Mouse (Mus musculus) limb, embryonic 14.5 days (tissue): ENCODE data around the gene Gjb5. TPM values are rescaled to one million over a fixed set of nuclear protein-coding genes. Genes with fewer than 3 reads are reported as not detected.
A peak's percentile ranks its signal among the peaks of the same experiment; 100 is the strongest.

Experiments
- ATAC-seq: fragments of 200-750 bp; cut with Nextera tagmentation; 2 replicates; pipeline ENCODE4 v1.8.0; 2017; ENCODE audit warnings: low read depth, moderate number of reproducible peaks, moderate TSS enrichment; ENCODE audit not compliant: low FRiP score
- DNase-seq: peaks from one replicate; pipeline ENCODE4 v3.0.0-alpha.2; 2015; ENCODE audit warnings: low spot score
- H3K27ac ChIP-seq: fragments of 300-500 bp; sonication (generic); replicated peaks from 2 replicates; pipeline ENCODE4 v1.5.1; 2014; ENCODE audit warnings: low read depth, mild to moderate bottlenecking, low read length, moderate library complexity, mixed read lengths
- H3K27me3 ChIP-seq: fragments of 300-500 bp; sonication (generic); 2 replicates; pipeline ENCODE4 v1.6.1; 2014; ENCODE audit warnings: low read length, mixed read lengths; ENCODE audit not compliant: control insufficient read depth, insufficient read depth
- H3K36me3 ChIP-seq: fragments of 300-500 bp; sonication (generic); 2 replicates; pipeline ENCODE4 v1.6.1; 2014; ENCODE audit warnings: mild to moderate bottlenecking, low read length, moderate library complexity, mixed read lengths; ENCODE audit not compliant: control insufficient read depth, insufficient read depth
- H3K4me1 ChIP-seq: fragments of 300-500 bp; sonication (generic); 2 replicates; pipeline ENCODE4 v1.6.1; 2014; ENCODE audit warnings: antibody characterized with exemption, low read length, mixed read lengths; ENCODE audit not compliant: control insufficient read depth, insufficient read depth
- H3K4me2 ChIP-seq: fragments of 300-500 bp; sonication (generic); replicated peaks from 2 replicates; pipeline ENCODE4 v1.6.1; 2014; ENCODE audit warnings: low read depth, mild to moderate bottlenecking, low read length, moderate library complexity; ENCODE audit not compliant: severe bottlenecking
- H3K4me3 ChIP-seq: fragments of 300-500 bp; sonication (generic); replicated peaks from 2 replicates; pipeline ENCODE4 v1.5.1; 2014; ENCODE audit warnings: low read length
- H3K9ac ChIP-seq: fragments of 300-500 bp; sonication (generic); 2 replicates; pipeline ENCODE4 v1.6.1; 2014; ENCODE audit warnings: mild to moderate bottlenecking, low read depth, low read length, moderate library complexity; ENCODE audit not compliant: severe bottlenecking
- H3K9me3 ChIP-seq: fragments of 300-500 bp; sonication (generic); 2 replicates; pipeline ENCODE4 v1.6.1; 2016; ENCODE audit warnings: low read length; ENCODE audit not compliant: control insufficient read depth
- POLR2A ChIP-seq: fragments of 200-500 bp; IDR thresholded peaks from 2 replicates; pipeline ENCODE4 v1.8.0; 2012; ENCODE audit warnings: inconsistent platforms, mild to moderate bottlenecking, moderate library complexity, borderline replicate concordance; ENCODE audit not compliant: insufficient read depth, insufficient read length; ENCODE audit errors: extremely low read depth
- WGBS: fragments of 180-500 bp; shearing (Covaris S2); extraction: QIAGEN DNeasy Blood & Tissue Kit; methylation state at CpG from one replicate; pipeline ENCODE4 v1.1.7; 2014; 5-methylcytosine and 5-hydroxymethylcytosine counted together
- polyA plus RNA-seq, 2 experiments: library from polyadenylated mRNA; depleted of rRNA in 1 of 2; stranded (reverse) in 1 of 2; unstranded in 1 of 2; fragments of >200 nt; fragmentation: Nextera tagmentation in 1 of 2; extraction: Ambion mirVana in 1 of 2; gene quantifications; 2 replicates each; pipeline versions ENCODE4 v1.2.1 to v1.2.3; 2012 to 2014

Gjb5 gene
- polyA plus RNA-seq, 2 experiments = 0.41 to 0.45 TPM

DNA sequence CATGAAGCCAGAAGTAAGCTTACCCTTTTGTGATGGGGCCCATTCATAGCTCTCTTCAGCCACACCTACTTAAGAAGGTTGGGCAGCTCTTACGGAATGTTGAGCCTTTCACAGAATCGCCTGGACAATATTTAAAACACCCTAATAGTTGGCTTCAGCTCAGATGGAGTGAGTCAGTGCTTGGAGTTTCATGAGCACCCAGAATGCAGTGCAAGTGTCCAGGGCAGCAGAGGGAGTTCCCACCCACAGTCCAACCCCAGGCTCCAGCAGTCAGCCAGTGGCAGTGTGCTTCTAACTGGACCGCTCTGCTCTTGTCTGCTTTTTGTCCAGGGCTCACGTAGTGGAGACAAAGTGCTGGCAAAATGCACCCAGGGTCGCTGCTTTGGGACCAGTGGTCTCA, 13.6 kb upstream of the Gjb5 start:
- 78% methylated on average over 5 of the region's 5 CpGs for WGBS
- no peak overlapping the region for H3K9ac ChIP-seq
- H3K27me3 ChIP-seq = no peaks in the 10 kb centered on the region
- ATAC-seq = no peak
- H3K4me1 ChIP-seq = no peaks in the 10 kb centered on the region
- H3K9me3 ChIP-seq = no peaks in the 10 kb centered on the region
- no peak overlapping the region for H3K27ac ChIP-seq
- H3K4me3 ChIP-seq = no peak overlapping the region
- H3K4me2 ChIP-seq = no peak overlapping the region
- H3K36me3 ChIP-seq = no peaks in the 10 kb centered on the region
- no peak for DNase-seq
- TF ChIP-seq POLR2A = no peak

DNA sequence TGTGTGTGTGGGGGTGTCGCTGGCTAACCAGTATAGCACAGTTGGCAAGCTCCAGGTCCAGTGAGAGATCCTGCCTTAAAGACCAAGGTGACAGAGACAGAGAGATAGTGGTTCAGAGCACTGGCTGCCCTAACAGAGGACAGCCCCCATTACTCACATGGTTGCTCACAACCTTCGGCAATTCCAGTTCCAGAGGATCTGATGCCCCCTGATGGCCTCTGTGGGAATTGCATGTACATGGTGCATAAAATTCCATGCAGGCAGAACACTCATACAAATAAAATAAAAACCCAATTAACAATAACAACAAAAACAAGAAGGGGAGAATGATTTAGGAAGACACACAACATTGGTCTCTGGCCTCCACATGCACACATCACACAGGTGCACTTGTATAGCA, 12.5 kb upstream of the Gjb5 start:
- TF ChIP-seq POLR2A = no peak
- no peak for ATAC-seq

DNA sequence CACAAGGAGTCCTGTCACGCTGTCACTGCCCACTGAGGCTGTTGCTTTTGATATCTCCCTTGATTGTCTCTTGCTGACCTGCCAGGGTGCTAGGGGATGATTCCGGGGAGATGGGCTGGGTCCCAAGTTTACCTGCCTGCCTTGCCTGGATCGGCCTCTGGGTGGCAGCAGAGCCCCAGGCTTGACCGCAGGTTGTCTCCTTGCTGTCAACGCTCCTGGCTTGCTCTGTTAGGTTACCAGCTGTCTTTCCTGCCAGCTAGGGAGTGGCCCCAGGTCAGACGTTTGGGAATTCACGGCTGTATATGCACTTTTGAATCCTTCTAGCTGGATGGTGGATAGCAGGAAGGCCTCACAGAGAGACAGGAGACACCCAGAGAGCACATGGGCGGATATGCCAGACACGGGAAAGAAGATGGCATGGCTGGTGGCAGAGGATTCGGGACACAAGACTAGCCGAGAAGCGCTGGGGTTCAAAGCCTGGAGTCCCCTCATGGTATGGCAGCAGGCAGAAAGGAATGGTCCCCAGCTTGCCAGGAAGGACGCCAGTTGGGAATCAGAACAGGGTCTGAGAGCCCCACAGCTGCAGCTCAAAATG, 10.5 kb upstream of the Gjb5 start:
- peak; percentile 62 for DNase-seq
- Histone ChIP-seq H3K9ac (no peak overlapping the region), H3K27me3 (no peaks in the 10 kb centered on the region), H3K27ac (no peak overlapping the region), H3K4me3 (no peak overlapping the region), H3K4me2 (no peak overlapping the region), H3K4me1 (no peaks in the 10 kb centered on the region), H3K9me3 (no peaks in the 10 kb centered on the region), H3K36me3 (no peaks in the 10 kb centered on the region)
- WGBS = 32% methylated on average over 13 of the region's 13 CpGs
- no peak for TF ChIP-seq POLR2A
- ATAC-seq = 0 out of 2 replicates have a peak, but pooled peaks have one; percentile 51

More for the DNA sequence above, 12.5 kb upstream of the Gjb5 start:
- Histone ChIP-seq H3K27me3 (no peaks in the 10 kb centered on the region), H3K27ac (no peak overlapping the region), H3K4me2 (no peak overlapping the region), H3K9me3 (no peaks in the 10 kb centered on the region), H3K9ac (no peak overlapping the region), H3K4me1 (no peaks in the 10 kb centered on the region), H3K36me3 (no peaks in the 10 kb centered on the region), H3K4me3 (no peak overlapping the region)
- WGBS = 41% methylated on average over 2 of the region's 2 CpGs
- DNase-seq = no peak

DNA sequence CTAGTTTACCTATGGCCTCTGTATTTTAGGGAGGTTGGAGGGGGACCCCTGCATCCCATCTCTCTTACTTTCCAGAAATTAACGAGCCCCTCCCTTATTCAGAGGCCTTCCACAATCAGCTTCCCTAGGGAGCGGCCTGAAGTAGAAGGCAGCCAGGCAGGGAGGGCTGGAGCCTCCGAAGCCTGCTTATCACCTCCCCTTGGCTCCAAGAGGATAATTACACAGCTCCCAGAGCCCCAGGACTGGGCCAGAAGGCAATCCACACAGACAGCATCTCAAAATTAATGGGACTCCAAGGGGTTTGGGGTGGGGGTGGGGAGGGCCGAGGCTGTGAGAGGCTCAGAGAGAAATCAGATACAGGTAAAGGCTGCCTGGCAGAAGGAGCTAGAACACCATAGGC, 7.9 kb upstream of the Gjb5 start:
- Histone ChIP-seq H3K9me3 (no peaks in the 10 kb centered on the region), H3K4me2 (no peak overlapping the region), H3K36me3 (no peaks in the 10 kb centered on the region), H3K9ac (no peak overlapping the region), H3K27ac (no peak overlapping the region), H3K4me3 (no peak overlapping the region), H3K4me1 (no peaks in the 10 kb centered on the region), H3K27me3 (no peaks in the 10 kb centered on the region)
- WGBS = 4% methylated on average over 4 of the region's 4 CpGs
- DNase-seq = no peak
- TF ChIP-seq POLR2A = no peak
- no peak for ATAC-seq

DNA sequence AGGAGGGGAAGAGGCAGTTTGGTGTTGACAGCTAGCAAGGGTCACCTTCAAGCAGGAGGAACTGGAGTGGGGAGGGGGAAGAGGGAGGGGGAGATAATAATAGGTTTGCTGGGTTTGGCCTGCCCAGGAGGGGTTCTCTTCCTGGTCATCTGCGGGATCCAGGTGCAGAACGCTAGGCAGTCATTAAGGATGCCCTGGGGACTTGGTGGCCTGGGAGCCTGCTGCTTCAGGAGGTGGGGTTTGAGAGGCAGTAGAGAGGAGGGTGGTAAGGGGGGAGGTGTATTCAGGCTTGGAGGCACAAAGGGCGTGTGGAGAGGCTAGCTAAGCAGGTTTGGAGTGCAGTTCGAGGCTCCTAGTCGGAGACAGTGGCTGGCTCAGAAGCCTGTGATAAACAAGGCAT, 7.5 kb upstream of the Gjb5 start:
- H3K4me3 ChIP-seq = no peak overlapping the region
- 2% methylated on average over 4 of the region's 5 CpGs for WGBS
- no peak for ATAC-seq
- no peaks in the 10 kb centered on the region for H3K4me1 ChIP-seq
- H3K9ac ChIP-seq = no peak overlapping the region
- H3K4me2 ChIP-seq = no peak overlapping the region
- H3K36me3 ChIP-seq = no peaks in the 10 kb centered on the region
- H3K9me3 ChIP-seq = no peaks in the 10 kb centered on the region
- no peak for TF ChIP-seq POLR2A
- H3K27ac ChIP-seq = no peak overlapping the region
- H3K27me3 ChIP-seq = no peaks in the 10 kb centered on the region
- no peak for DNase-seq

DNA sequence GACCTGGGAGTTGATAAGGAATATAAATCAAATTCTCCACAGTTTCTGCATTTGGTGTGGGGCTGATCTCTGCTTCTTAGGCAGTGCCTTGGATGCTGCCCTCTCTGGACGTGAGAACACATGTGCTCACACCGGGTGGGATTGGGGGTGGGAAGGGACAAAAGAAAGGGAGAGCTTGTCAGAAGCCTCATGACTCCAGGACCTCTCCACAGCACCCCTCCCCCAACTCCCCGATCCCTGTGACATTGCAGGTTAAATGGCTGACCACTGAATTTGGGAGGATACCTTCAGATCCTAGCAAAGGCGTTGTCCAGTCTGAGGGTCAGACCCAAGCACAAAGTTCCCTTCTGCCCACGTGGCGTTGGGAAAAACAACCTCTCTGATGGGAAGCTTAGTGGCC, 6.5 kb upstream of the Gjb5 start:
- no peak for TF ChIP-seq POLR2A
- no peak for ATAC-seq
- Histone ChIP-seq H3K9me3 (no peaks in the 10 kb centered on the region), H3K4me3 (no peak overlapping the region), H3K4me1 (no peaks in the 10 kb centered on the region), H3K9ac (no peak overlapping the region), H3K27ac (no peak overlapping the region), H3K36me3 (no peaks in the 10 kb centered on the region), H3K4me2 (no peak overlapping the region), H3K27me3 (no peaks in the 10 kb centered on the region)
- DNase-seq = no peak
- 61% methylated on average over 6 of the region's 6 CpGs for WGBS
